Mouse (Mus musculus) cerebellum, adult 2 months (tissue): Measurements from ENCODE around the gene Klf2.

Experiments
- CTCF ChIP-seq: fragments of 200-500 bp; IDR thresholded peaks from 2 replicates; pipeline ENCODE4 v1.5.1; 2011; ENCODE audit warnings: low read depth, mild to moderate bottlenecking, control low read depth, low read length, moderate library complexity, borderline replicate concordance; ENCODE audit not compliant: insufficient read depth
- POLR2A ChIP-seq: fragments of 200-500 bp; IDR thresholded peaks from 2 replicates; pipeline ENCODE4 v1.6.1; 2011; ENCODE audit warnings: low read length, control low read depth, borderline replicate concordance; ENCODE audit not compliant: insufficient read depth

DNA sequence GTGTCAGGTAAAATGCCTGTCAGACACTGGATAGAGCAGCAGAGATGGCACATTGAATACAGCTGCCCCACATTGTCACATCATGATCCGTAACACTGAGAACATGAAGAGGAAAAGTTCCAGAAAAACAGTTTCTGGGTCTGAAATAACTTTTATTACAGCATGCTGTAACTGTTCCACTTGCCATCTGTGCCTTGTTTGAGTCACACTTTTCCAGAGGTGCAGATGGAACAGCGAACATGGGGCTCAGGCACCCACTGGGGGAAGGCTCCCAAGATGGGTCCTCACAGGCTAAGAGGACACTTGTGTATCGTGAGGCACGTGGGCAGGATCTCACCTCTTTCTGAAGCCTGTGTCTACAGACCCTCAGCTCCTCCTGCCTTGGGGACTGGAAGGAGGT lies 43.9 kb downstream of the Klf2 start:
- TF ChIP-seq POLR2A (no peak), CTCF (no peak)
